Mouse (Mus musculus) midbrain, embryonic 12.5 days (tissue): Measurements from ENCODE around the gene Nptn. TPM values are rescaled to one million over a fixed set of nuclear protein-coding genes. Genes with fewer than 3 reads are reported as not detected.

ENCODE experiments used
- ATAC-seq: fragments of 200-750 bp; cut with Nextera tagmentation; 2 replicates; pipeline ENCODE4 v1.8.0; 2017; ENCODE audit warnings: low read depth, moderate TSS enrichment, moderate library complexity; ENCODE audit not compliant: low FRiP score
- H3K27ac ChIP-seq: fragments of 300-500 bp; sonication (generic); replicated peaks from 2 replicates; pipeline ENCODE4 v1.5.1; 2016; ENCODE audit warnings: mild to moderate bottlenecking
- H3K27me3 ChIP-seq: fragments of 300-500 bp; sonication (generic); 2 replicates; pipeline ENCODE4 v1.6.1; 2016; ENCODE audit warnings: mild to moderate bottlenecking
- H3K36me3 ChIP-seq: fragments of 300-500 bp; sonication (generic); 2 replicates; pipeline ENCODE4 v1.6.1; 2016
- H3K4me1 ChIP-seq: fragments of 300-500 bp; sonication (generic); 2 replicates; pipeline ENCODE4 v1.6.1; 2016
- H3K4me2 ChIP-seq: fragments of 300-500 bp; sonication (generic); replicated peaks from 2 replicates; pipeline ENCODE4 v1.6.1; 2016; ENCODE audit warnings: mild to moderate bottlenecking, moderate library complexity
- H3K4me3 ChIP-seq: fragments of 300-500 bp; sonication (generic); 2 replicates; pipeline ENCODE4 v1.5.1; 2016; ENCODE audit warnings: mild to moderate bottlenecking
- H3K9ac ChIP-seq: fragments of 300-500 bp; sonication (generic); replicated peaks from 2 replicates; pipeline ENCODE4 v1.6.1; 2016; ENCODE audit warnings: mild to moderate bottlenecking, moderate library complexity
- H3K9me3 ChIP-seq: fragments of 300-500 bp; sonication (generic); 2 replicates; pipeline ENCODE4 v1.6.1; 2016; ENCODE audit warnings: mild to moderate bottlenecking
- WGBS: fragments of 180-500 bp; shearing (Covaris S2); methylation state at CpG from one replicate; pipeline ENCODE4 v1.1.7; 2016; 5-methylcytosine and 5-hydroxymethylcytosine counted together
- polyA plus RNA-seq: library from polyadenylated mRNA; unstranded; fragments of >200 nt; fragmentation: Nextera tagmentation; extraction: Ambion mirVana; gene quantifications from 2 replicates; pipeline ENCODE4 v1.2.1, GENCODE M21; 2016

Nptn gene
- polyA plus RNA-seq, 1 experiment from 2014 or later = 68.6 TPM

DNA sequence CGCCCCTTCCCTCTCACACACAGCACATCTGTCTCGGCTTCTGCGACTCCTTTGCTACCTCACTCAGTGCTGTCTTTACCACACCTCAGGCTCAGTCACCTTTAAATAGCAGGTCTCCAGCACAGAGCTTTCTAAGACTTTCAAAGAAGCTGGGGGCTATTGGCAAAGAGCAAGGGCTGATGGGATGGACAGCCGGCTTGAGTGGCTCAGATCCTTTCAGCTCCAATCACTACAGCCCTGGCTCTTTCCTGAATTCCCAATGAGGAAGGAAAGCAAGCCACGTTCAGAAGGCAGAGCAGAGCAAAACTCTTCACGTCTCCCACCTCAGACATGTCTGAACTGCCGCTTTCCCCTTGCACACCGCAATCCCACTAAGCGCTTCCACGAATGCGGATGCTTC is 92.7 kb downstream of the Nptn start:
- Histone ChIP-seq H3K4me2 (no peak overlapping the region), H3K27ac (no peak overlapping the region), H3K4me3 (no peak overlapping the region), H3K27me3 (no peaks in the 10 kb centered on the region), H3K4me1 (no peaks in the 10 kb centered on the region), H3K36me3 (no peaks in the 10 kb centered on the region), H3K9ac (no peak overlapping the region), H3K9me3 (no peaks in the 10 kb centered on the region)
- WGBS = 78% methylated on average over 11 of the region's 11 CpGs
- ATAC-seq = no peak

GRCm38 (mm10) chr9:58675371-58675770 is 93.3 kb downstream of the Nptn start:
- Histone ChIP-seq H3K4me3 (no peak overlapping the region), H3K4me1 (no peaks in the 10 kb centered on the region), H3K27ac (no peak overlapping the region), H3K9me3 (no peaks in the 10 kb centered on the region), H3K27me3 (no peaks in the 10 kb centered on the region), H3K9ac (no peak overlapping the region), H3K4me2 (no peak overlapping the region), H3K36me3 (no peaks in the 10 kb centered on the region)
- 73% methylated on average over 6 of the region's 6 CpGs for WGBS
- no peak for ATAC-seq

GRCm38 (mm10) chr9:58681411-58681810 is 99.4 kb downstream of the Nptn start:
- Histone ChIP-seq H3K4me2 (no peak overlapping the region), H3K27me3 (no peaks in the 10 kb centered on the region), H3K9me3 (no peaks in the 10 kb centered on the region), H3K9ac (no peak overlapping the region), H3K36me3 (no peaks in the 10 kb centered on the region), H3K4me3 (no peak overlapping the region), H3K4me1 (no peaks in the 10 kb centered on the region), H3K27ac (no peak overlapping the region)
- WGBS = 75% methylated on average over 2 of the region's 2 CpGs
- ATAC-seq = no peak

DNA sequence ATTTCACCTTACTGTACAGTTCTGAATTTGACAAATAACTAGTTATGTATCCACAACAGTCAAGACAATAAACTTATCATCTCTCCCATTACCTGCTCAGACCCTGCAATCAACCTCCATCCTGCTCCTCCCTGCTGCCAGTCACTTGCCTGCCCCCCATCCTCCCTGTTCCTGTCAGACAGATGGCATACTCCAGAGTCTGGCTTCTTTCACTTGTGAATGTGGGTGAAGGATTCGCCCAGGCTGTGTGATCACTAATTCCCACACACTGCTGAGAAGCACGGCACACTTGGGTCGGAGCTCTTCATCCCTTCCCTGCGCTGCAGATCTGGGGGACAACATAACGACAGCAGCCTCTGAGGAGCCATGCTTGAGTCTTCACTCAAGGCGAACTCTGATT is 100.1 kb downstream of the Nptn start:
- no peak overlapping the region for H3K4me2 ChIP-seq
- H3K27ac ChIP-seq = no peak overlapping the region
- H3K4me1 ChIP-seq = no peaks in the 10 kb centered on the region
- no peak overlapping the region for H3K9ac ChIP-seq
- 77% methylated on average over 6 of the region's 6 CpGs for WGBS
- no peaks in the 10 kb centered on the region for H3K27me3 ChIP-seq
- no peaks in the 10 kb centered on the region for H3K36me3 ChIP-seq
- no peaks in the 10 kb centered on the region for H3K9me3 ChIP-seq
- no peak overlapping the region for H3K4me3 ChIP-seq
- ATAC-seq = no peak

DNA sequence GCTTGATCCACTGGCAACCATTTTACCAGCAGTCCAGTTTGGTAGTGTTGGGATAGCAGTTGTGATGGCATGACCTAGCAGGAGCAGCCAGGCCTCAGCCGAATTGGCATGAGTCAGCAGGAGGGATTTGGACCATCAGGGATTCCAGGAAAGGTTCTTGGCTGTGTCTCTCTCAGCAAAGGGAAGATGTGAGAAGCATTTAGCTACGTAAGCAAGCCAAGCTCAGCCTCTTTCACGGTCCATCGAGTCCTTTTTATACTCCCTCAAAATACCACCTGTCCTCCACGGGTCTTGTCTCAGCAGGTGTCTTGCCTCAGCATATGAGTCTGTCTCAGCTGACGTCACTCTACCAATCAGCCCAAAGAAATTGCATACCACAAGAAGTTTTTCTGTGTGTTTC is 101.3 kb downstream of the Nptn start:
- H3K27ac ChIP-seq = no peak overlapping the region
- no peak overlapping the region for H3K9ac ChIP-seq
- H3K4me1 ChIP-seq = no peaks in the 10 kb centered on the region
- no peaks in the 10 kb centered on the region for H3K9me3 ChIP-seq
- 43% methylated on average over 6 of the region's 6 CpGs for WGBS
- no peak for ATAC-seq
- H3K36me3 ChIP-seq = no peaks in the 10 kb centered on the region
- H3K27me3 ChIP-seq = no peaks in the 10 kb centered on the region
- H3K4me3 ChIP-seq = no peak overlapping the region
- no peak overlapping the region for H3K4me2 ChIP-seq

DNA sequence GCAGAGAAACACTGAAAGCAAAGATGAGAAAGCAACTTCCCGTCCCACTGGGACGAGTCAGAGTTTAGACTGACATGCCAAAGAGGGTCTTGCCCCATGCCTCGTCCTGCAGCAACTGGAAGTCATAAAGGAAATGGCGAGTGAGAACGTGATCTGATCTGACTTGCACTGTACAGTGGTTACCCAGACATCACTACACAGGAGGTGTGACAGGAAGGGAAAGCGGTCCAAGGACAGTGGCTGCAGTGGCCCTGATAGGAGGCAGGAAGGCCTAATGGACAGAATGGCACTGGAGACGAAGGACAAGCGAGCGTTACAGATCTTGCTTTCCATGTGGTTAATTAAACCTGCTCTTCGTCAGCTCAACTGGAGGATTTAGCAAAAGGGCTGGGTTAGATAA is 103.2 kb downstream of the Nptn start:
- Histone ChIP-seq H3K4me2 (no peak overlapping the region), H3K9ac (no peak overlapping the region), H3K9me3 (no peaks in the 10 kb centered on the region), H3K27me3 (no peaks in the 10 kb centered on the region), H3K27ac (no peak overlapping the region), H3K4me1 (no peaks in the 10 kb centered on the region), H3K36me3 (no peaks in the 10 kb centered on the region), H3K4me3 (no peak overlapping the region)
- 89% methylated on average over 10 of the region's 10 CpGs for WGBS
- ATAC-seq = no peak

DNA sequence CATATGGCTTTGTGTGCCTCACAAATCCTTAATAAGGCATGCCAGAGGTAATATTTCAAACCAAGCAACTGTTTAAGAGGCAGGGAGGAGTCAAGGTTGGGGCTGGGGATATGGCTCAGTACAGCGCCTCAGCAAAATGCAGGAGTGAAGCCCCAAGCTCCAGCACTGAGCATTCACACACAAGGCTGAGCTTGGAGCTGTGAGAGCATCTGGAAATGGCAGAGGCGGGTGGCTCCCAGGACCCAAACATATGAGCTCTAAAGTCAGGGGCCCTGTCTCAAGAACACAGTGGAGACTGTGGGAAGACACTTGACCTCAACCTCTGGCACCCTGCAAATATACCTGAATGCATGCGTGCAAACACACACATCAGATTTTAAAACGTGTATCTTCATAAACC is 106.0 kb downstream of the Nptn start:
- no peak overlapping the region for H3K27ac ChIP-seq
- no peaks in the 10 kb centered on the region for H3K4me1 ChIP-seq
- no peak overlapping the region for H3K9ac ChIP-seq
- H3K9me3 ChIP-seq = no peaks in the 10 kb centered on the region
- ATAC-seq = no peak
- H3K36me3 ChIP-seq = no peaks in the 10 kb centered on the region
- no peak overlapping the region for H3K4me2 ChIP-seq
- H3K4me3 ChIP-seq = no peak overlapping the region
- no peaks in the 10 kb centered on the region for H3K27me3 ChIP-seq
- 87% methylated on average over 4 of the region's 4 CpGs for WGBS

DNA sequence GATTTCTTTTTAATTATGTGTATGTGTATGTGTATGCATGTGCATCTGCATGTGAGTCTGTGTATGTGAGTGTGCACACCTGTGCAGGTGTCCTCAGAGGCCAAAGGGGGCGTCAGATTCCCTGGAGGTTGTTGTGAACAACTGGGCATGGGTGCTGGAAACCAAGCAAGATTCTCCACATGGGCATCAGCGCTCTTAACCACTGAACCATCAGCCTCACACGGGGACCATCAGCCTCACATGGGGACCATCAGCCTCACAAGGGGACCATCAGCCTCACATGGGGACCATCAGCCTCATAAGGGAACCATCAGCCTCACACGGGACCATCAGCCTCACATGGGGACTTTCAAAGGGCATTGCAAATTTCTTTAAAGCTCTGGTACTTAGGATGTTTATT is 108.7 kb downstream of the Nptn start:
- Histone ChIP-seq H3K9ac (no peak overlapping the region), H3K9me3 (no peaks in the 10 kb centered on the region), H3K4me2 (no peak overlapping the region), H3K4me3 (no peak overlapping the region), H3K27ac (no peak overlapping the region), H3K4me1 (no peaks in the 10 kb centered on the region), H3K36me3 (no peaks in the 10 kb centered on the region), H3K27me3 (no peaks in the 10 kb centered on the region)
- ATAC-seq = no peak
- 86% methylated on average over 4 of the region's 4 CpGs for WGBS

GRCm38 (mm10) chr9:58691471-58691870 is 109.4 kb downstream of the Nptn start:
- H3K27ac ChIP-seq = no peak overlapping the region
- no peak overlapping the region for H3K9ac ChIP-seq
- no peak overlapping the region for H3K4me2 ChIP-seq
- H3K4me3 ChIP-seq = no peak overlapping the region
- 92% methylated on average over 7 of the region's 7 CpGs for WGBS
- no peaks in the 10 kb centered on the region for H3K36me3 ChIP-seq
- no peak for ATAC-seq
- no peaks in the 10 kb centered on the region for H3K4me1 ChIP-seq
- H3K27me3 ChIP-seq = no peaks in the 10 kb centered on the region
- H3K9me3 ChIP-seq = no peaks in the 10 kb centered on the region

DNA sequence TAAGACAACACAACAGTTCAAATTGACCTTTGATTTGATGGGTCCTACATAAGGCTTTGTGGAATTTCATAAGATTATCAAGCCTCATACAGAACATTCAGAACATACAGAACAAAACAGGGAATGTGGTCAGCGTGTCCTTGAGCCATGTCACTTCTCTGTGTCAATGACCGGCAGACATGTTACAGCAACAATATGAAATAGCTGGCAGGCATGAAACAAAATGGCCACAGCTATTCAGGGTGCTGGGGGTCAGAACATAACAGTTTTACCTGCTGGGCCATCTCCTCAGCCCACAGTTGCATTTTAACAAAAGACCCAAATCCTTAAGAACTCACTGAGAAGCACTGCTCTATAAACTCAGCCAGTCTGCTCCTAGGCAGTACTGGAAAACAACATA is 116.4 kb downstream of the Nptn start:
- Histone ChIP-seq H3K27me3 (0 out of 2 replicates have a peak, but pooled peaks cover 4% of the 10 kb centered on the region), H3K4me3 (no peak overlapping the region), H3K9me3 (no peaks in the 10 kb centered on the region), H3K4me2 (no peak overlapping the region), H3K27ac (no peak overlapping the region), H3K36me3 (no peaks in the 10 kb centered on the region), H3K4me1 (no peaks in the 10 kb centered on the region), H3K9ac (no peak overlapping the region)
- 97% methylated on average over 2 of the region's 2 CpGs for whole genome bisulfite sequencing
- ATAC-seq = no peak

DNA sequence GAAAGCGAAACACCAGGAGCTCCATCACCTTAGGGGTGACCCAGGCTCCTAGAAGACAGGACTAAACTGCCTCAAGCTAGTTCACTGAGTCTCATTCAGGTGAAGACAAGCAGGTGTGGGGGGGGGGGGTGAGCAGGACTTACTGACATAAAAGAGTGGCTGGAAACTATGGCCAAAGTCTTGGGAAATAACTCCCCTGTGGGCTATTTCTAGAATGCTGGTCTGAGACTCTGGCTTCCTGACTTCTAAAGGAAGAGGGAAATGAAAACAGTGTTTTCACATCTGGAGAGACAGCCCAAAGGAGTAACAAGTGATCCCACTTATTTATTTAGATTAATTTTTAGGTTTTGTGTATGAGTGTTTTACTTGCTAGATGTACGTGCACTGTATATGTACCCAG is 119.7 kb downstream of the Nptn start:
- ATAC-seq = no peak
- no peak overlapping the region for H3K27ac ChIP-seq
- H3K27me3 ChIP-seq = 0 out of 2 replicates have a peak, but pooled peaks cover 4% of the 10 kb centered on the region
- H3K9ac ChIP-seq = no peak overlapping the region
- H3K4me3 ChIP-seq = no peak overlapping the region
- H3K4me2 ChIP-seq = no peak overlapping the region
- H3K9me3 ChIP-seq = no peaks in the 10 kb centered on the region
- 92% methylated on average over 2 of the region's 2 CpGs for WGBS
- H3K4me1 ChIP-seq = no peaks in the 10 kb centered on the region
- no peaks in the 10 kb centered on the region for H3K36me3 ChIP-seq

DNA sequence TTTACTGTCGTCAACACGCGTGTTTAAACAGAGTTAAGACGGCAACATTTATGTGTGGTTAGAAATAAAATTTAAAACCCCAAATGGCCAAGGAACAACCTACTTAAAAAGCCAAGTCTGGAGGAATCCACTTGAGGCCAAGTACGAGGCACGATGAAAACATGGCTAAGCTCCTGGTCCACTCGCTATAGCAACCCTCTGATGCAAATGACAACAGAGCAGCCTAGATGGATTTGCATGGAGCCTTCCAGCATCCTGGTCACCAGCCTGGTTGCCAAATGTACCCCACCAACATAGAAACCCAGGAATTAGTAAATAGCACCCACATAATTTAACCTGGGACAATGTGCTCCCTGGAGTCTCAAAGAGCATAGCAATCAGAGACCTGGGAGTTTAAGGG is 121.7 kb downstream of the Nptn start:
- Histone ChIP-seq H3K4me2 (no peak overlapping the region), H3K27me3 (0 out of 2 replicates have a peak, but pooled peaks cover 4% of the 10 kb centered on the region), H3K9me3 (no peaks in the 10 kb centered on the region), H3K4me3 (no peak overlapping the region), H3K9ac (no peak overlapping the region), H3K27ac (no peak overlapping the region), H3K4me1 (no peaks in the 10 kb centered on the region), H3K36me3 (no peaks in the 10 kb centered on the region)
- no peak for ATAC-seq
- WGBS = 84% methylated on average over 7 of the region's 7 CpGs

- H3K36me3 ChIP-seq = no peaks in the 10 kb centered on the region
- no peak overlapping the region for H3K4me2 ChIP-seq
- H3K27me3 ChIP-seq = no peaks in the 10 kb centered on the region
- H3K9me3 ChIP-seq = no peaks in the 10 kb centered on the region
- H3K27ac ChIP-seq = no peak overlapping the region
- H3K4me3 ChIP-seq = no peak overlapping the region
- ATAC-seq = no peak
- H3K4me1 ChIP-seq = no peaks in the 10 kb centered on the region
- no peak overlapping the region for H3K9ac ChIP-seq
- 85% methylated on average over 7 of the region's 7 CpGs for WGBS
These were observed 124.0 kb downstream of the Nptn start for GRCm38 (mm10) chr9:58706024-58706423.
